Mouse (Mus musculus): ENCODE measurements around the gene Trim15.

The Trim15 gene

DNA sequence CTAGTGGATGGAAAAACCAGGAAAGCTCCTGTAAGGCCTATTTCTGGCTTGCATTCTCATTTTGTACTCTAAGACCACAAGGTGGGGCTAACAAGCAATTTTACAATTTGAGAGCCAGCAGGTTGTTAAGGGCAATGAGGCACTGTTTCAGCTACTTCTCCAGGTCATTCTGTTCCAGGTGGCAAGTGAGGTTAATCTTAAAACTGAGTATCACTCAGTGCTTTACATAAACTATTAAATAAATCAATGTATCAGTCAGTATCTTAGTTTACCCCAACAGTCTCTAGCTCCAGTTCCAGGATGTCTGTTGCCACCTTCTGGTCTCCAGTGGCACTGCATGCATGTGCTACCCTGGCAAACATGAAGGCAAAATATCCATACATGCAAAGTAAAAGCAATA, 43.0 kb downstream of the Trim15 start:
- peak; percentile 62 for DNase-seq

GRCm38 (mm10) chr17:36811871-36812270, 55.1 kb downstream of the Trim15 start, which contains the start of gene H2-M10.6:
Gene H2-M10.6 (plus strand): TSS chr17:36812171.
- DNase-seq = no peak

Measured in lung, postnatal 14 days (tissue).